13 mouse cellular contexts compared by ENCODE assay signal in the genomic region with DNA sequence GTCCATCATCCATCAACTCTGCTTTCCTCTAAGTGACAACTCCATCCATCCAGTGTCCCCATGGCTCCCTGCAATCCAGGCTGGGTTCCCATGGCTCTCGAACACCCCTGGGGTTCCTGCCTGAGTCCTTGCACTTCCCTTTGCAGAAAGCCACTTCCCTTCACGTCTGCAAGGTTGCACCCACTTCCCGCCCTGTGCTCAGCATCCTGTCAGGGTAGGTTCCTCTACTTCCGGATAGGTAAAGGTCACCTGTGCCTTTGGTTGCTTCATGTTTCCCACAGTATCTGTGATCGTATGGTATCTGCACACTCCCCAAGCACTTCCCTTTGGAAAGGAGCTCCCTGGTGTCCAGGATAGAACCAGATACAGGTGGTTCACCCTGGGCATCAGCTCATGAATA. TPM values are rescaled to one million over a fixed set of nuclear protein-coding genes. Genes with fewer than 3 reads are reported as not detected.
DNase-seq lines count a peak whose midpoint lies in the region; ATAC-seq and TF ChIP-seq lines count a peak whose summit lies in the region.
"Had no signal": no experiment of that assay in that cellular context is flagged by ENCODE, and none has a peak within 500 bp of the region (broad histone marks: within the 10 kb centered on the region; RNA-seq: fewer than 3 reads in every experiment).

No protein-coding gene starts in this region.

- intact Hi-C loops in left cerebral cortex, postnatal 36 days (cut with DNase I): no loop called here

- no peak for TF ChIP-seq POLR2A in spleen, adult 2 months (IDR thresholded peaks at IDR 0.05; ENCODE audit: low read depth, low read length)

- peak in 1 of 2 experiments; percentile 26 for DNase-seq in spleen, adult 2 months (ENCODE audit: low read depth in 1 of 2, low spot score in 2 of 2)
- no peak for DNase-seq in spleen, postnatal 14 days (ENCODE audit: low spot score in 2 of 2)
- peak; percentile 37 to 58 for DNase-seq in thymus, postnatal 36 days
- no peak for DNase-seq in kidney, adult 9 months
- no peak for DNase-seq in left cerebral cortex, postnatal 36 days (ENCODE audit: low spot score in 2 of 2)
- DNase-seq in forebrain, postnatal 0 days: no peak
- DNase-seq: cerebellum, adult 9-11 months; lung, adult 2 months had no signal

- no peaks in the 10 kb centered on the region for H3K9me3 ChIP-seq in intestine, embryonic 15.5 days
- H3K9me3 ChIP-seq in forebrain, postnatal 0 days (ENCODE audit: low read length): no peaks in the 10 kb centered on the region

- 16% methylated on average over 5 of the region's 5 CpGs for WGBS in spleen, adult 2 months
- 63% methylated on average over 5 of the region's 5 CpGs for WGBS in intestine, embryonic 15.5 days
- 81% methylated on average over 5 of the region's 5 CpGs for WGBS in forebrain, postnatal 0 days

- no peak overlapping the region for H3K9ac ChIP-seq in intestine, embryonic 15.5 days
- no peak overlapping the region for H3K9ac ChIP-seq in forebrain, postnatal 0 days

- no peaks in the 10 kb centered on the region for H3K36me3 ChIP-seq in spleen, adult 2 months (ENCODE audit: control insufficient read depth, insufficient read depth, low read length)
- no peaks in the 10 kb centered on the region for H3K36me3 ChIP-seq in intestine, embryonic 15.5 days
- no peaks in the 10 kb centered on the region for H3K36me3 ChIP-seq in forebrain, postnatal 0 days (ENCODE audit: insufficient read depth)

- peaks cover 11% of the 10 kb centered on the region; the same call in 1 of the 2 replicates for H3K4me1 ChIP-seq in spleen, adult 2 months (ENCODE audit: control insufficient read depth, insufficient read depth, insufficient read length)
- peaks cover 5% of the 10 kb centered on the region for H3K4me1 ChIP-seq in intestine, embryonic 15.5 days (replicated peaks)
- H3K4me1 ChIP-seq in forebrain, postnatal 0 days (ENCODE audit: insufficient read depth): no peaks in the 10 kb centered on the region

- H3K27me3 ChIP-seq in spleen, adult 2 months (ENCODE audit: control insufficient read depth, insufficient read depth, low read length): no peaks in the 10 kb centered on the region
- H3K27me3 ChIP-seq in intestine, embryonic 15.5 days (replicated peaks): no peaks in the 10 kb centered on the region
- no peaks in the 10 kb centered on the region; the same call in 1 of the 2 replicates for H3K27me3 ChIP-seq in forebrain, postnatal 0 days (ENCODE audit: insufficient read depth, low read length)

- H3K4me2 ChIP-seq in intestine, embryonic 15.5 days (replicated peaks): no peak overlapping the region
- no peak overlapping the region for H3K4me2 ChIP-seq in forebrain, postnatal 0 days (ENCODE audit: low read depth)

- no peak overlapping the region for H3K4me3 ChIP-seq in spleen, adult 2 months (ENCODE audit: extremely low read depth, insufficient read depth, insufficient read length)
- no peak overlapping the region for H3K4me3 ChIP-seq in intestine, embryonic 15.5 days (replicated peaks)
- H3K4me3 ChIP-seq in forebrain, postnatal 0 days (ENCODE audit: low read depth, low read length): no peak overlapping the region
- H3K4me3 ChIP-seq: myocyte had no signal

- ATAC-seq in intestine, embryonic 15.5 days: peak; percentile 8; the same call in 1 of the 2 replicates
- peak; percentile 42; the same call in 1 of the 2 replicates for ATAC-seq in neutrophil, adult 5-6 weeks (ENCODE audit: extremely low read depth, insufficient number of reproducible peaks, low FRiP score, poor library complexity, severe bottlenecking)
- ATAC-seq in forebrain, postnatal 0 days: no peak
- ATAC-seq: hindbrain, embryonic 16.5 days had no signal

- no peak for TF ChIP-seq CTCF in spleen, adult 2 months (IDR thresholded peaks at IDR 0.05; ENCODE audit: extremely low read depth, insufficient read depth, insufficient read length, insufficient replicate concordance)
- TF ChIP-seq CTCF in forebrain, postnatal 0 days (IDR thresholded peaks at IDR 0.05; ENCODE audit: low read depth): no peak

- H3K27ac ChIP-seq in spleen, adult 2 months (ENCODE audit: insufficient read depth, low read length): peak overlapping the region; percentile 4; the same call in 1 of the 2 replicates
- no peak overlapping the region for H3K27ac ChIP-seq in intestine, embryonic 15.5 days
- no peak overlapping the region for H3K27ac ChIP-seq in forebrain, postnatal 0 days (ENCODE audit: low read depth, low read length)

RNA-seq across cellular contexts. Expression of a gene that starts 19.3 kb away (rescaled TPM):
- 34.5 and 42.5 TPM in 2 replicates for polyA plus RNA-seq in spleen, adult 2 months (2012; rRNA removed)
- 0.55 and 0.56 TPM in 2 replicates for polyA plus RNA-seq in intestine, embryonic 15.5 days (2015; fragmentation: Nextera tagmentation; extraction: Ambion mirVana)
- total RNA-seq in neutrophil, adult 5-6 weeks (2017): 23.4 and 29.7 TPM in 2 replicates
- 10 to 100 TPM; 70.8 to 84.6 TPM for total RNA-seq in left cerebral cortex, postnatal 36 days (2021)
- 0.90 and 2.7 TPM in 2 replicates for total RNA-seq in forebrain, postnatal 0 days (2014; rRNA removed)
- not detected in 2 replicates for polyA plus RNA-seq in forebrain, postnatal 0 days (2015; fragmentation: Nextera tagmentation; extraction: Ambion mirVana)
- polyA plus RNA-seq: embryonic facial prominence, embryonic 11.5 days; hindbrain, embryonic 16.5 days had no signal

RNA-seq across cellular contexts. Expression of a gene that starts 32.0 kb away (rescaled TPM):
- 28.3 and 30.4 TPM in 2 replicates for polyA plus RNA-seq in spleen, adult 2 months (2012; rRNA removed)
- polyA plus RNA-seq in intestine, embryonic 15.5 days (2015; fragmentation: Nextera tagmentation; extraction: Ambion mirVana): 20.3 and 21.7 TPM in 2 replicates
- 122 and 146 TPM in 2 replicates for total RNA-seq in neutrophil, adult 5-6 weeks (2017)
- 1 to 10 TPM; 3.1 to 3.9 TPM for total RNA-seq in left cerebral cortex, postnatal 36 days (2021)
- total RNA-seq in forebrain, postnatal 0 days (2014; rRNA removed): 1.0 and 1.6 TPM in 2 replicates
- 1.9 and 2.9 TPM in 2 replicates for polyA plus RNA-seq in forebrain, postnatal 0 days (2015; fragmentation: Nextera tagmentation; extraction: Ambion mirVana)

RNA-seq across cellular contexts. Expression of a gene that starts 37.3 kb away (rescaled TPM):
- 166 and 238 TPM in 2 replicates for polyA plus RNA-seq in spleen, adult 2 months (2012; rRNA removed)
- polyA plus RNA-seq in intestine, embryonic 15.5 days (2015; fragmentation: Nextera tagmentation; extraction: Ambion mirVana): 9.5 and 10.0 TPM in 2 replicates
- total RNA-seq in neutrophil, adult 5-6 weeks (2017): 60.0 and 63.7 TPM in 2 replicates
- 1 to 10 TPM; 5.1 to 5.3 TPM for total RNA-seq in left cerebral cortex, postnatal 36 days (2021)
- 0.19 and 0.62 TPM in 2 replicates for total RNA-seq in forebrain, postnatal 0 days (2014; rRNA removed)
- 1.4 and 1.5 TPM in 2 replicates for polyA plus RNA-seq in forebrain, postnatal 0 days (2015; fragmentation: Nextera tagmentation; extraction: Ambion mirVana)

Comparison
In these comparisons a context has a peak if more than half of its experiments do, and no peak if none do; other contexts are left out.
1. DNase-seq: peak in thymus, postnatal 36 days (2 of 2); none in spleen, postnatal 14 days (0 of 2), kidney, adult 9 months (single experiment), left cerebral cortex, postnatal 36 days (0 of 2) and forebrain, postnatal 0 days (single experiment).
2. RNA of a gene that starts 32.0 kb away (total RNA-seq): 122 to 146 TPM in neutrophil, adult 5-6 weeks; 3.1 to 3.9 TPM in left cerebral cortex, postnatal 36 days and 1.0 to 1.6 TPM in forebrain, postnatal 0 days; every median in the first group is over 10 times any median in the second.